Mouse (Mus musculus) liver (tissue): ENCODE measurements around the gene Cnot10.

Experiments used
- DNase-seq: peaks from one replicate; pipeline ENCODE4 v3.0.0-alpha.2; 2020; ENCODE audit warnings: mixed read lengths

Gene Cnot10

GRCm38 (mm10) chr9:114543882-114544753 is 95.9 kb downstream of the Cnot10 start:
- no peak for DNase-seq

DNA sequence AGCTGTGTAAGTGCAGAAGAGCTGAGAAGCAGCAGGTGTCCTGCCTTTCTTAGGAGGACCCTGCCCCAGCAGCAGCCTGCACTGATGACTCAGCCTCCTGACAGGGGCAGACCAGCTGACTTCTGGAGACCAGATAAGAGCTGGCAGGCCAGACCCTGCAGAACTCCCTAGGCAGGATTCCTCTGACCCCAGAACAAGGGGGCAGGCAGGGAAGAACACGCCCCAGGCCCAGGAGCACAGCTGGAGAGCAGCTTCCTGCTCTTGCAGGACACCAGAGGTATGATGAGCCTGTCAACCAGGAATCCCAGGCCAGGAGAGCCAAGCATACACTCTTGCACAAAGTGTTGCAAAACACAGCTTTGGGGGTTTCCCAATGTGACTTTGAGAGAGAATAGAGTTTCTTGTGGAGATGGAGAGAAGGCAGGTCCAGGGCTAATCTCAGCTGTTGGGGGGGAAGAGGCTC is 98.7 kb downstream of the Cnot10 start:
- DNase-seq: peak; percentile 26

- DNase-seq: no peak
Measured at GRCm38 (mm10) chr9:114538996-114539563, 100.9 kb downstream of the Cnot10 start.

- DNase-seq: peak; percentile 26
Measured at GRCm38 (mm10) chr9:114536628-114537027, 103.4 kb downstream of the Cnot10 start.
